Mouse (Mus musculus): ENCODE data around the gene Scfd2. TPM values are rescaled to one million over a fixed set of nuclear protein-coding genes. Genes with fewer than 3 reads are reported as not detected.

Gene Scfd2
- total RNA-seq, 2 experiments from 2014 or later: 27.9 to 29.8 TPM

DNA sequence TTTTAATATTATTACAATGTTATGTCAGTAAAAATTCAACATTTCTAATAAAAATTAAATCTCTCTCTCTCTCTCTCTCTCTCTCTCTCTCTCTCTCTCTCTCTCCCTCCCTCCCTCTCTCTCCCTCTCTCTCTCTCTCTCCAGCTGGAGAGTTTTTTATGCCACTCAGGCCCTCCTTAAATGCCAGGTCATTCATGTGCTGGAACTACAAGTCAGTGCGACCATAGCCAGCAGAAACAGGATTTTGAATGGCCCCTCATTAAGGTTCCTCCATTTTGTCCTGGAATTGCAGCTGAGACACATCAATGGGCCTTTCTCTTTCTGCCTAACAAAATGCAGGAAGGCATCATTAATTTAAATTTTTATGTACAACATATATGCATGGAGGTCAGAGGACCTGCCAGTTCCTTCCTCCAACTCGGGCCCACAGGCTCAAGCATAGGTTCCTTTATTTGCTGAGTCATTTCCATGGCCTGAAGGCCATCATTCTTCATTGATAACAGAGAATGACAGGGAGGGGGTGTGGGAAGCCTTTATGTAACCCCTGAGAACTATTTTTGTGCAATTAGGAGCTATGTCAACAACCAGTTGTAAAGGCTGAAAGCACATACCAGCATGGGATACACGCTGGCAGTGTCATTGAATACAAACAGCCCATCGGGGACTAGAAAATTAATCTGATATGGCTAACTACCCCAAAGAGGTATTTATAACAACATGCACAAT, 165.4 kb downstream of the Scfd2 start:
- no peak for DNase-seq (ENCODE audit: low spot score in 2 of 2)

DNA sequence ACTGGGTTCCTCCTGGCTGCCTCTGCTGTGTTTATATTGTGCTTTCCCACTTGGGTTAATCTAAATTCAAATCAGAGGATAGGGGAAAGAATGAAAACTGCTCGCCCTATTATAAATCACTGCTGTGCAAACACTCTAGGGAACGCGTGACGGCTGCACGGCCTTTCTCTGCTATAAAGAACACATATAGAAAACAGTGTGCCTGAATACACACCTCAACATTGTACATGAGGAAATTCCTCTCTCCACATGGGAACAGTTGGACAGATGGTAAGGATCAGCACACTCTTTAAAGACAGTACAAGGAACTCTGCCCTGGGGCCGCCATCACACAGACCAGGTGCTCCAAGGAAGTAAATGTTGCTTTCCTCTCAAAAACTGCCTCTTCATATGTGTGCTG, 166.2 kb downstream of the Scfd2 start:
- no peak for DNase-seq (ENCODE audit: low spot score in 2 of 2)

DNA sequence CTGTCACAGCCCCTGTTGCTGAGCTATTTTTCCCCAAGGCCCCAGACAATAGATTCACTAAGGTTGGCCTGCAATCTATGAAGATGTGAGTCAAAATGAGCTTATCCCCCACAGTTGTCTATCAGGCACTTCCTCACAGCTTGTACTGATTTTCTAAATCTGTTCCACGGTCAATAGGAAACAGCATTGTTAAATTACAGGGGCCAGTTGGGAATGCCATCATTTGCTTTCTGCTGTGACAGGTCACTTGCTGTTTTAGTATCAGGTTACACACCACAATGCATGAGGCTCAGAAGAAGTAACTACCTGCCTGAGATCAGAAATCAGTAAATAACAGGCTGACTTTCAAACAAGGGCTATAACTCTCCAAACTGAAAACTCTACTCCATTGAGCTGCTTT, 168.3 kb downstream of the Scfd2 start:
- no peak for DNase-seq (ENCODE audit: low spot score in 2 of 2)

GRCm38 (mm10) chr5:74361531-74361930, 170.0 kb downstream of the Scfd2 start:
- no peak for DNase-seq (ENCODE audit: low spot score in 2 of 2)

GRCm38 (mm10) chr5:74358033-74358432, 173.5 kb downstream of the Scfd2 start:
- DNase-seq (ENCODE audit: low spot score in 2 of 2): no peak

DNA sequence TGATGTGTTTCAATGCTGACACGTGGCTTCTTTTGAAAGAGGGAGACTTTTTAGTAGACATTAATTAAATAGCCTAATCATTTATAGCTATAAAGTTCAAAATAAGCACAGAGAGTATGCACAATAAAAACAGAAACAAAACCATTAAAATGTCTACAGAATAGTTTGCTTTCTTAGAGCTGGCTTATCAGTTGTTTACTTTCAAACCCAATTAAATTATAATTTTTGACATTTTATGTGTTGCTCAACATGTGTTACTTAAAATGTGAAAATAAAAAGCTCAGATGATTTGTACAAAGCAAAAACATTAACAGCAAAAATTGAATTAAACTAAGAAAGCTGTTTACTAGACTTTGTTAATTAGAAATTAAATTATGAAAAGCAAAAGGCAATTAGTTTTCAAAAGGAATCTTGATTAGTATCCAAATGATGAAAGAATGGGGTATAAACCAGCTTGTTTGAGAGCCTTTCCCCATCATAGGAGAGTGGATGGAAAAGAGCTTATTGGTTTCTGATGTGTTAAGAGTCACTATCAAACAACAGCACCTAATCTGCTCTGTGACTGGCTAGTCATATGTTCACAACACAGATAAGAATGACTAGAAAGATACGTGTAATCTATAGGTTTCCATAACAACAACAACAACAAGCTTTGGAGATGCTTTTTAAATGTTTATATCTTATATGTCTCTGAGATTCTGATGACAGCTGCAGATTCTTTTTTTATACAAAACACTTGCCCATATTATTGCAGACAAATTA, 176.0 kb downstream of the Scfd2 start:
- DNase-seq (ENCODE audit: low spot score in 2 of 2): no peak

DNA sequence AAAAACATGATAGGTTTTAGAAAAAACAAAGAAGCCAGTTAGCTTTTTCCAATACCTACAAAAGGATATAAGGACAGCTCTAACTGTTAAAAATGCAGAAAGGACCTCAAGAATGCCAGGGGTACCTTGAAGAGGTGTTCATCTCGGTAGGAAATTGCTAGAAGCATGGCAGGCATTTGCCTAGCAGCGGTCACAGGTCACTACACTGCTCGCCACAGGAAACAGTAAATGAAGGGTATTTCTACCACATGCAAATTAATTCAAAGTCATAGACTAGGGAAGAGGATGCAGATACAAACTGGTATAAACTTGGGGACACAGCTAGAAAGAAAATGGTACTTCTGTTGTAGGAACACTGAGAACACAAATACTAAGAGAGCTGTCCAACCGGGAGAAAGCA, 180.7 kb downstream of the Scfd2 start:
- no peak for DNase-seq (ENCODE audit: low spot score in 2 of 2)

DNA sequence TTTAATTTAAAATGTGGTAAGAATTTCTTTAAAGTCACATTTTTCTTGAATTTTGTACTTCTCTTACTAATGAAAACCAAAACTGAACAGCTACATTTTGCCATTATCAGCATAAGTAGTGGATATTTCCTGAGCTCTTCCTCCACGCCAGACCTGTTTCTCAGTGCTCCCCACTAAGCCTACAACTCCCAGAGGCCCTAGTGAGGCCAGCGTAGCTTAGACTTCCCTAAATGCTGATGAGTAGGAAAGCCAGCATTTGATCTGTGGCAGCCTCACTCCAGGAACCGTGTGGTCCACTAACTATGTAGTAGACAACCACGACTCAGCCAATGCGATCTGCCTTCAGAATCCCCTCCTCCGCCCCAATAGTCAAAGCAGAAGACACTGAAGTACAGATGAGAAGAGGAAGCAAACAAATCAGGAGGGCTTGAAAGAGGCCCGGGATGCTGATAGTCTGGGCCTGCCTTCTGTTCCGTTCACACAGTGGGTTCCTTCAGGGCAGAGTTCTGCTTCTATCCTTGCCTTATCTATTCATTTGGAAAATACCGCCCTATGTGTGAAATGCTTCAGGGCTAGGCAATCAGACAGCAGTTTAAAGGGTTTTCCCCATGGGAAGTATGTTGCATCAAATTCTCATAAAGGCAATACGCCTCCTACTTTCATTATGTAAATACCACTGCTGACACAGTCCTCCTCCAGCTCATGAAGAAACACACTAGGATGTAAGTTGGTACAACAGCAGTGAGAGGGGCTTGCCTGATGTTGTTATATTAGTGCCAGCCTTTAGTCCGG, 183.3 kb downstream of the Scfd2 start:
- no peak for DNase-seq (ENCODE audit: low spot score in 2 of 2)

- no peak for DNase-seq (ENCODE audit: low spot score in 2 of 2)
These were observed 188.5 kb downstream of the Scfd2 start for GRCm38 (mm10) chr5:74343045-74343444.

GRCm38 (mm10) chr5:74342557-74342956, 189.0 kb downstream of the Scfd2 start:
- no peak for DNase-seq (ENCODE audit: low spot score in 2 of 2)

GRCm38 (mm10) chr5:74337491-74337890, 194.1 kb downstream of the Scfd2 start:
- DNase-seq (ENCODE audit: low spot score in 2 of 2): no peak

GRCm38 (mm10) chr5:74336780-74337179, 194.8 kb downstream of the Scfd2 start:
- peak in 1 of 2 experiments; percentile 16 for DNase-seq (ENCODE audit: low spot score in 2 of 2)

DNA sequence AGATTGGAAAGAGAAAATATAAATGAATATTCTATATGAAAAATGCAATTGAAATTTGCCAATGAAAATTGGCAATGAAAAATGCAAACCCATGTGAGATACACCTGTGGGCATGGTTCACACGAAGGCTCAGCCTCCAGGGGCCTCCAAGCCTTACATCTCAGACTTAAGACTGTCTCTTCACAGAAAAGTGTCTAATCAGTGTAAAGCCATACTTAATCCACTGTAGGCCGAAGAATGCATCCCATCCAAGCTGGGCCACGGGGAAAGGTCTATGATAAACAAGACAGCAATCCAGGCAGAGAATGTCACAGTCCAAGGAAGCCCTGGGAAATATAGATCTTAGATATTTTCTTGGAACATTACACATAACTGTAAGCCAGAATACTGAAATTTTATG, 198.3 kb downstream of the Scfd2 start:
- no peak for DNase-seq (ENCODE audit: low spot score in 2 of 2)

DNA sequence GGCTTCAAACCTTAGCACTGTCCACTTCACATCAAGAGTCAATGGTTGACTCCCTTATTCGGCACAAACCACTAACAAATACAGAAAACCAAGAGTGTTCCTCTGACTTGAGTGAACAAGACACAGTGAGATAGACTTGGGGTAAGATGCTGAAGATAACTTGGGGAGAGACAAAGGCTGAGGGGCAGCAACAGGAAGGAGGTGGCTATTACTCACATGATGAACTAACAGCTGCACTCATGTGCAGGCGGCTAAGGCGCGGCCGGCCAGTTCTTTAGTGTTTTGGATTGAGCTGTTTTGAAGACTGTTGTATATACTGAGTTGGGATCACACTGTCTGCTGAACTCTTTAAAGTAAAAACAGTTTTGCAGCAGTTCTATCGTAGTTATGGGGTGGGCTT, 205.3 kb downstream of the Scfd2 start:
- no peak for DNase-seq (ENCODE audit: low spot score in 2 of 2)

GRCm38 (mm10) chr5:74321010-74321746, 210.4 kb downstream of the Scfd2 start:
- no peak for DNase-seq (ENCODE audit: low spot score in 2 of 2)

DNA sequence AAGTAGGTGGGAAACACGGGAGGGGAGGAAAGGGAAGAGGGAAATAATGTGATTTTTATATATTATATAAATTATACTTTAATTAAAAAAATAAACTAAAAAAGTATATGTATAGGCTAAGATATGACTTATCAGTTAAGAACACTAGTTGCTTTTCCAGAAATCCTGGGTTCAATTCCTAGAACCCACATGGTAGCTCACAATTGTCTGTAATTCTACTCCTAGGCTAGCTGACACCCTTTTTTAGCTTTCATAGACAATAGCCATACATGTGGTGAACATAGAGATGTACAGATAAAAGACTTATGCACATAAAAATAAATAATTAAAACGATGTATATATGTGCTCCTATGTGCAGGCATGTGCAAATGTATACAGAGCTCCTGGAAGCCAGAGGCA, 212.0 kb downstream of the Scfd2 start:
- no peak for DNase-seq (ENCODE audit: low spot score in 2 of 2)

DNA sequence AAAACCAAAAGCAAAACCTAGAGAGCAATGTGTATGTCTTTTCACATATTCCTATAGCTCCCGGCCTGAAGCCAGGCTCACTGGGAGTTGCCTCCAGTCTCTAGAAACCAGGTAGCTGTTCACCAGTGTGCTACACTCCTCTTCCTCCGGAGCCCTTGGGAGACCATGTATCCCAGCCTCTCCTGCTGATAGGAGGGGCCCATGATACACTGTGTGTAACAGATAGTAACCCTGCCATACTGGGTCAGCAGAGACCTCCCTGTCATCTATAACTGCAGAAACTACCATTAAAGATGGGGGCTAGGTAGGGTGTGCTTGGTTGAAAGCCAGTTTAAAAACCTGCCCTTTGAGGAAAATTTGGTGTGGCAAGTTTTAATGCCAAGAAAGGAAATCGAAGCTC, 214.4 kb downstream of the Scfd2 start:
- no peak for DNase-seq (ENCODE audit: low spot score in 2 of 2)

- DNase-seq (ENCODE audit: low spot score in 2 of 2): no peak
These were observed 215.1 kb downstream of the Scfd2 start for GRCm38 (mm10) chr5:74316333-74316945.

GRCm38 (mm10) chr5:74315471-74316245, 215.9 kb downstream of the Scfd2 start:
- no peak for DNase-seq (ENCODE audit: low spot score in 2 of 2)

- no peak for DNase-seq (ENCODE audit: low spot score in 2 of 2)
These were observed 217.1 kb downstream of the Scfd2 start for GRCm38 (mm10) chr5:74314501-74314900.

All from layer of hippocampus, postnatal 10 days (tissue).